Mouse (Mus musculus) left cerebral cortex, postnatal 4 days (tissue): ENCODE measurements around the gene Cracr2b. TPM values are rescaled to one million over a fixed set of nuclear protein-coding genes. Genes with fewer than 3 reads are reported as not detected.

Experiments
- total RNA-seq, 2 experiments: library from RNA; stranded (reverse); gene quantifications; 2 replicates each; pipeline ENCODE4 v1.2.3; 2021

The Cracr2b gene
- total RNA-seq, 2 experiments from 2014 or later = 4.4 to 4.9 TPM

Other genes with a start within 250 kb of the Cracr2b start
- gene Lmntd2, start 247.0 kb upstream of the Cracr2b start, total RNA-seq = under 1 TPM in 1 of 2 experiments, not detected in 1; 0.18 TPM
- gene Rassf7, start 245.2 kb upstream of the Cracr2b start, total RNA-seq = 1 to 10 TPM; 3.8 to 4.7 TPM
- 10 to 100 TPM; 81.2 to 89.1 TPM for gene Phrf1, start 232.3 kb upstream of the Cracr2b start, total RNA-seq
- gene Irf7, start 194.6 kb upstream of the Cracr2b start, total RNA-seq = 1 to 10 TPM in 1 of 2 experiments, under 1 TPM in 1; 0.28 to 1.1 TPM
- not detected for gene Cdhr5, start 184.3 kb upstream of the Cracr2b start, total RNA-seq
- under 1 TPM; 0.62 to 0.86 TPM for gene Sct, start 182.0 kb upstream of the Cracr2b start, total RNA-seq
- under 1 TPM; 0.48 to 0.54 TPM for gene Drd4, start 169.1 kb upstream of the Cracr2b start, total RNA-seq
- gene Deaf1, start 133.4 kb upstream of the Cracr2b start, total RNA-seq = 100 to 1,000 TPM; 246 to 267 TPM
- gene Tmem80, start 133.4 kb upstream of the Cracr2b start, total RNA-seq = 10 to 100 TPM; 21.1 to 21.9 TPM
- gene Eps8l2, start 122.2 kb upstream of the Cracr2b start, total RNA-seq = under 1 TPM; 0.86 to 0.97 TPM
- 100 to 1,000 TPM; 146 to 152 TPM for gene Taldo1, start 68.9 kb upstream of the Cracr2b start, total RNA-seq
- 10 to 100 TPM; 43.1 to 44.6 TPM for gene Gatd1, start 47.0 kb upstream of the Cracr2b start, total RNA-seq
- gene Cend1, start 31.6 kb upstream of the Cracr2b start, total RNA-seq = 100 to 1,000 TPM; 111 to 122 TPM
- 100 to 1,000 TPM; 196 to 217 TPM for gene Slc25a22, start 23.2 kb upstream of the Cracr2b start, total RNA-seq
- gene Pidd1, start 17.1 kb upstream of the Cracr2b start, total RNA-seq = 1 to 10 TPM; 5.5 to 6.6 TPM
- gene Rplp2, start 13.7 kb upstream of the Cracr2b start, total RNA-seq = 100 to 1,000 TPM; 894 to 998 TPM
- gene Pnpla2, start 5.9 kb upstream of the Cracr2b start, total RNA-seq = 10 to 100 TPM; 13.9 to 16.0 TPM
- gene Cd151, start 6.3 kb downstream of the Cracr2b start, total RNA-seq = 10 to 100 TPM; 46.7 to 50.6 TPM
- 10 to 100 TPM; 38.5 to 40.1 TPM for gene Polr2l, start 14.0 kb downstream of the Cracr2b start, total RNA-seq
- gene Tspan4, start 14.1 kb downstream of the Cracr2b start, total RNA-seq = 10 to 100 TPM; 33.5 to 35.9 TPM
- 10 to 100 TPM; 48.7 to 55.4 TPM for gene Chid1, start 78.8 kb downstream of the Cracr2b start, total RNA-seq
- 100 to 1,000 TPM; 216 to 228 TPM for gene Ap2a2, start 101.1 kb downstream of the Cracr2b start, total RNA-seq
- not detected for gene Muc6, start 194.2 kb downstream of the Cracr2b start, total RNA-seq
- gene Muc2, start 229.2 kb downstream of the Cracr2b start, total RNA-seq = 1 to 10 TPM in 1 of 2 experiments, under 1 TPM in 1; 0.68 to 1.4 TPM